Mouse (Mus musculus): ENCODE measurements around the gene Diaph3.
"Not testable (repeated sequence)": the region's sequence is repeated elsewhere in the genome, so short reads cannot be mapped to it uniquely, and the experiment has no call there.

Diaph3 gene

DNA sequence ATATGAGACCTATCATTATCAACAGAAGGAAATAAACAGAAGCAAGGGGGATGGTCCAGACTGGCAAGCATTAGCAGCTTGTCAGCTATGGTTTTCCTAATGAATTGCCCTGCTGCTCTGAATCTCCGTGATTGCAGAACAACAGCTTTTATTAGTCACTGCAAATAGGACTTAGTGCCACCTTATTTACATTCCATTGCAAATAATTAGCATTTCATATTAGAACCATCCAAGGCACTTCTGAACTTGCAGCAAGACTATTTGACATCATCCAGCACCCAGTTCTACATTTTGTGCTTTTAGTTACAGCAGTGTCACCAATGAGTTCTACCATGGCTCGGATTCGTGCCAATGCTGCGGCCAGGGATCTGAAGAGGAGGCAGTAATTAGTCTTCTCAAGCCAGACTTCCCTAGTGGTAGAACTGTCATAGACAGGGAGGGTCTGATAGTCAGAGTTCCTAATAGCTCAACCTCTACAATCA is 411.4 kb downstream of the Diaph3 start:
- DNase-seq: no peak

DNA sequence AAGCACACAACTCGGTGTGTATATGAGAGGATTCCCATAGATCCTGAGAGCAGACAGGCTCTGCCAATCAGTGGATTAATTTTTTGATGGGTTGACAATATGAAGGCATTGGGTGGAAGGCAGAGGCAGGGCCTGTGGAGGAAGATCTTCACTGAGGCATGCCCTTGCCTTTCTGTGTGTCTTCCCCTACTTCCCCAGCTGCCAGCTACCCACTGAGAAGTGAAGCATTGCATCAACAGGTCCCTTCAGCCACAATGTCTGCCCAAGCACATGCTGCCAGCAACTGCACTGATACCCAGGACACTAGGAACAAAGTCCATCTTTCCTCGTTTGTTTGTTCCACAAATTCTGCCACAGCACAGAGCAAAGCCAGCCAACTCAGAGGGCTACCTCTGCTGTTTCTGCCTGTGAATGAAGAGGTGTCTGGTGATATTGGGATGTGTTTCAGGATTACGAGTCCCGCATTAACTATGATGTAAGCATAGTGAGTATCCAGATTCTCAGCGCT is 413.4 kb downstream of the Diaph3 start:
- no peak for DNase-seq

- no peak for DNase-seq
Observed at GRCm38 (mm10) chr14:86721768-86722167, 419.3 kb downstream of the Diaph3 start.

- no peak for DNase-seq
Observed at GRCm38 (mm10) chr14:86721082-86721481, 420.0 kb downstream of the Diaph3 start.

DNA sequence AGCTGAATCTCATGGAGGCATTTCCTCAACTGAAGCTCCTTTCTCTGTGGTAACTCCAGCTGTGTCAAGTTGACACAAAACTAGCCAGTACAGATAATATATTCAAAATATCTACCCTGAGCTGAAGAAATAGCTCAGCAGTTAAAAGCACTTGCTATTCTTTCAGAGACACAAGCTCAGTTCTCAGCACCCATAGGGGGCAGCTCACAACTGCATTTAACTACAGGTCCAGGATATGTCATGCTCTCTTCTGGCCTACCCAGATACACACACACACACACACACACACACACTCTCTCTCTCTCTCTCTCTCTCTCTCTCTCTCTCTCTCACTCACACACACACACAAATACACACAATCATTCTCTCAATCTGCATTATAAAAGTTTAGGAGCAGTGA is 420.6 kb downstream of the Diaph3 start:
- not testable (repeated sequence) for DNase-seq

GRCm38 (mm10) chr14:86714088-86714690 is 426.8 kb downstream of the Diaph3 start:
- no peak for DNase-seq

GRCm38 (mm10) chr14:86704080-86704479 is 437.0 kb downstream of the Diaph3 start:
- DNase-seq: no peak

DNA sequence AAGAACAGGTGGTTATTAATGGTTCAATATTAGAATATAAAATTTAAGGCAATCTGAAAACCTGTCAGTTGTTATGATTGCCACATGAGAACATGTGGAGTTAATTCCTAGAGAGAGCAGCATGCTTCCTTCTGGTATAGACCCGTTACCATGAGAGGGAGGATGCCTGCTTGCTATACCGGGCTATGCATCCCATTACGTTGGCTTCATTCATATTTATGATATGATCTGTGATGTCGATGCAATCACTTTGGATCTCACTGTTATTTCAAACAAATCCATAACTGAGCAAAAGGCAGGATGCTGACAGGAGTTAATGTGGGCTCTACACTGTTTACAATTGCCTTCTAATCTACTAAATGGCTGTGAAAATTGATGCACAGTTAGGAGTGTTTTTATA is 439.9 kb downstream of the Diaph3 start:
- DNase-seq: no peak

DNA sequence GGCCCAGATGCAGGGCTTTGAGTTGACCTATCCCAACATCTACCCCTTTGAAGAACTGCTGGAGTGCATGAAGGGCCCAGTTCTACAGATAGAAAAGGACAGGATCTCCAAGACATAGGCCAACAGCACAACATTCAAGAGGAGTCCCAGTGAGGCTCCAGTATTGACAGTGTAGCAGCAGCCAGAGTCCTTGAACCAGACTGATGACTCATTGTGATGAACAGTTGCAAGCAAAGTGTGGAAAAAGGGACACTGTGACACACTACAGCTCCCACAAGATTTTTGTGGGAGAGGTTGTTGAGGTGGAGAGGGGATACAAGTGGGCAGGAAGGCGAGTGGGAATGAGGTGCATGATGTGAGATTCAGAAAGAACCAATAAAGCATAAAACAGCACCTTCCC is 443.1 kb downstream of the Diaph3 start:
- no peak for DNase-seq

GRCm38 (mm10) chr14:86692714-86693113 is 448.3 kb downstream of the Diaph3 start:
- DNase-seq: no peak

DNA sequence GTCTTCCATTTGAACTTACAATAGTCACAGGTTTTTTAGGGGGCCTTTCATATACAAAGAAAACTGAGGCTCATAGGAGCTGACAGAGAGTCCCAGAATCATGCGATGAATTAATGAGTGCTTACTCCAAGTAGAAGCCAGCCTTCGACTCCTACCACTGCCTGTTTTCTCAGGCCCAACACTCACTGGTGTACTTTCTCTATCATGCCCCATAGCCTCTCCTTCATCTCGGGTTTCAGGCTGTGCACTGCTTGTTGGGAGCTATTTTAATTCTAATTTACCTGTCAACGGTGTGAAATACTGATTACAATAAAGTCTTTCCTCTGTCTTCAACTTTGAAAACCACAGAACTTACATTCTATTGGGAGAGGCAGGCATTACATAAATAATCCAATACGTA is 449.7 kb downstream of the Diaph3 start:
- DNase-seq: no peak

GRCm38 (mm10) chr14:86684585-86685503 is 456.2 kb downstream of the Diaph3 start:
- peak; percentile 3 for DNase-seq

DNA sequence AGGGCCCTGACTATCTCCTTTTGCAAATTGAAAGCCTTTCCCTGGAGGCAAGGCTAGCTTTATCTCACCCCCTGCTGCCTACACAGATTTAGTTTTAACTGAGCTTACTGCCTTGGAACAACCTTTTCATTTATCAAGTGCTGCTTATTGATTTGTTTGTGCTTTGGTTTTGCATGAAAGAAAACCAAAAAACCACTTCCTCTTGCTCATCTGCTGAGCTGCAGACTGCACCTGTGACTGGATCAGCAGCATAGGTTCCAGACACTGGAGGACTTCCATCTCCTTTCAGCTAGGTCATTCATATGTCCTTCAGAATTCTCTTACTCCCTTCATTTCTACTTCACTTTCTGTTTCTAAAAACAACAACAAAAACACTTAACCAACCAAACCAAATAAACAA is 459.1 kb downstream of the Diaph3 start:
- DNase-seq: no peak

- DNase-seq: no peak
Observed at GRCm38 (mm10) chr14:86678992-86679391, 462.0 kb downstream of the Diaph3 start.

DNA sequence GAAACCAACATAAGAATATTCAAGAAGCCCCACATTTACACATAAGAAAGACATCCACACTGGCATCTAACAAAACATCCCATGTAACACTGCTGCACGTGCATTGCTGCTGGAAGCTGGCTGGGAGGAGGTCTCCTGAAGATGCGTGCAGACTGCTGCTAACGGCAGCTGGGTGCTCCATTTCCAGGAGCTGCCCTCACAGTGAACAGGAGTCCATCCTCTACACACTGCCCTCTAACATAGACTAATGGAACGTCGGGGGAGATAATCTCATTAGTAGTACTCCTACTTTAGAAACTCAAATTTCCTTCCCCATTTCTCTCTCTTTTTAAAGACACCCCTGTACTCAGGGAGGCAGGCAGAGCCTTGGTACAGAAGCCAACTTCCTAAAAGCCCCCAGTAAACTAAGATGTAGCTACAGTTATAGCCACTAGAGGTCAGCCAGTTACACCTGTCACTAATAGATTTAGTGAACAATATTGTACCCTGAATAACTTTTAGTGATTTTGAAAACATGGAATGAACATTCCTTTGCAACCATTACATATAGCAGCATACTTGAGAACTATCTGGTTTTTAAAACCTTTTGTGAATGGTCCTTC is 462.8 kb downstream of the Diaph3 start:
- peak; percentile 7 for DNase-seq

DNA sequence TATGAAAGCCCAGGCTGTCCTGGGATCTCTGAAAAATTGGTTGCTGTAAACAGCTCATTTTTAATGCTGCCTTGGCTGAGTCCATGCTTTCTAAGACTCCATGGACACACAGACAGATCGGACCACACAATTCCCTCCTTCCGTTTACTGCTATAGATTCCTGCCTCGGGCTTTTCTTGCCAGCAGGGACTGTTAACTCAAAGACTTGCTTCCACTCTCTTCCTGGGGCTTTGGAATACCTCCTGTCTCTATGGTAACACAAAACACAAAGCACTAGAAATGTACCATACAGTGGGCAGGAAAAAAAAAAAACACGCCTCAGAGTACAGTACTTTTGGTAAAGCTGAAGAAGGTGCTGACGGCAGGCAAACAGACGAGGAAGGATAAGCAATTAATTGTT is 464.0 kb downstream of the Diaph3 start:
- no peak for DNase-seq

DNA sequence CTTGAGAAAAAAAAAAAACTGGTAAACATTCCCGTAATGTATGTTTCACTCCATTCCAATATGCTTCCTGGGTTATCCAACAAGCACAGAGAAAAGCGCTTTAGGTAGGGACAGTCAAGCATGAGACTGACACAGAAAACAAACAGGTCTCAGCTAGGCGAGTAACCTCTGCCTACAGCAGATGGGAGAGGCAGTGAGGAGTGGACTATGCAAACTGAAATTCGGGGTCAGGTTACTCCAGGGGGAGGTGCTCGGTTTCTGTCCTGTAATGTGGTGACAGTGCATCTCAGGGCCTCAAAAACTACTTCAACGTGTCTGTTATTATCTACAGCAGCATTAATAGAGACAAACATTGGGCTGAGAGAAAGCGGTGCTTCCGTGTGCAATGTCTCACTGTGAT is 465.7 kb downstream of the Diaph3 start:
- DNase-seq: no peak

GRCm38 (mm10) chr14:86662846-86663245 is 478.2 kb downstream of the Diaph3 start:
- no peak for DNase-seq

DNA sequence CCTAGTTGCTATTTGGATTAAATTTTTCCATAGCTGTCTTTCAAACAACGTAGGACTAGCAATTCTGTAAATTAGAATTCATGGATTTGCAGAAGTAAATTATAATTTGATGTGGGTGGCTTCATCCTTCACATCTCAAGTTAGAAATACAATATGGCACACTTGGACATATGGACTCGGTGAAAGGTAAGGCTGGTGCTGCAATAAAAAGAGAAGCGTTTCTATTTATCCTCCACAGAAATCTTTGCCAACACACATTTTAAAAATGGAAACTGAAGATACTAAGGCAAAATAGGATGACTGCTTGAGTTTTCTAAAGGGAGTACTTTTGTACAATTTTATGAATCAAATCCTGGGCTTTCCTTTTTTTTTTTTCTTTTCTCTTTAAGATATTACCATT is 480.5 kb downstream of the Diaph3 start:
- DNase-seq: no peak

DNA sequence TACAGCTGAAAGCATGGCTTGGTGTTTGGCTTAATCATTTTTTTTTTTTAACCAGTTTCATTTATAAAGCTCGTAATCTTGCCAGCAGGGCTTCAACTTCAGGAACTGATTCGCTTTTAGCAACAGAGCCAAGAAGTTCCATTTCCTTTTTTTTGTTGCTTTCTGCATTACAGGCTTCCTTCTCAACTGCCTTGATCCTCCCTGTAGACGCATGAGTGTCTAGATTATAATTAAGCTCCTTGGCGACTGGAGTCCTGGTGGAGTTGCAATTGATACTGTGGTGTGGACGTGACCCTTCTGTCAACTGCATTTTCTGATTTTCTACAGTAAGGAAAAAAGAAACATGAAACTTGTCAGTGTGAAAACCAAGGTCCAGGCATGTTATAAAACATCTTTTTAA is 484.8 kb downstream of the Diaph3 start:
- no peak for DNase-seq

DNA sequence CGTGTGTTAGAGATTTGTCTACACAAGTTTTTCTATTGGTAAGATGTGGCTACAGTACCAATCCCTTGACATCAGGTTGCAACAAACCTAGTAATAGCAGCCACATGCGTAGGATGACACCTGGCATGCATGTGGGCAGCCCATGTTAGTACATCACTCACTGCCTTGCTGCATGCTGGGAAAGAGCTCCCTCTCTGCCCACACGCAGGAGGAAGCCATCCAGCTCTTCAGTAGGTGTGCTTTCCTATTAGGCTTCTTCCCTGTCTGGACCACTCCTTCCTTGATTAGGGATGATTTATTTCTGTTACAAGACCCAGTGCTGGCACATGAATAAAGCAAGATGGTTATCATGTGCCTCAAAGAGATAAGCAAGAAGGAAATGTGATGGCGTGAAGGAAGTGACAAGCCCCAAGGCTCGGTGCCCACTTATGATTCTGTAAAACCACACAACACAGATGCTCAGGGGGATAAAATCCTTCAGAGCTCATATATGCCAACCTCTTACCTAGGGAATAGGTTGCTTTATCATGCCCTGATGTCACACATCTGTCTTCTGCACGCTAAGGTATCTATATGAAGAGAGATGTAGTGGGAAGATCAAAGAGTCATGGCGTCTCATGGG is 494.4 kb downstream of the Diaph3 start:
- no peak for DNase-seq

GRCm38 (mm10) chr14:86642831-86643241 is 498.2 kb downstream of the Diaph3 start:
- DNase-seq: no peak

DNA sequence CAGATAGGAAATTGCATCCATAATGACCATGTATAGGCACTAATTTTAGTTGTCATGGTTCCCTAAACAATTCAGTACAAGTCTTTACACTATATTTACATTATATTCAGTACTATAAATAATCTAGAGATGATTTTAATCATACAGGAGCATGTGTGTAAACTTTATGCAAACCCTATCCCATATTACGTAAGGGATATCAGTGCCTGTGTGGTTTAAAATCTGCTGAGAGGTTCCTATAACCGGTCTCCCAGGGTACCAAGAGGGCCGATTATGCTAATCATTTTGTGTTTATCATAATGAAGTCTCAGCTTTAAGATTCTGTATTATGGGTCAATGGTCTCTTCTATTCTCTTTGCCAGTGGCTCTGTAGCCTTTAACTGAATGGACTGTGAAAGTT is 499.2 kb downstream of the Diaph3 start:
- no peak for DNase-seq

Data from cerebellum, adult 9-10 months (tissue).